Mouse (Mus musculus): Measurements from ENCODE around the gene Ackr1.

- TF ChIP-seq CTCF (conservative IDR thresholded peaks at IDR 0.05; ENCODE audit: low read length) = no peak
- TF ChIP-seq POU5F1 (IDR thresholded peaks at IDR 0.05; ENCODE audit: borderline replicate concordance, low read length) = no peak
These were observed 36.1 kb upstream of the Ackr1 start for GRCm38 (mm10) chr1:173369611-173370010.

Measured in E14TG2a.4 (cell line).